Mouse (Mus musculus) telencephalon, adult 2 months (tissue): ENCODE measurements around the gene Brf1.
A peak's percentile ranks its signal among the peaks of the same experiment; 100 is the strongest.

Experiments used
- DNase-seq: peaks from one replicate; pipeline ENCODE4 v3.0.0-alpha.2; 2011; ENCODE audit warnings: low read depth, low spot score

The Brf1 gene

GRCm38 (mm10) chr12:113000294-113001132, at the start of gene Brf1:
Gene Brf1 (minus strand): TSS chr12:113000704.
- DNase-seq, result peak; percentile 94

- no peak for DNase-seq
Observed at GRCm38 (mm10) chr12:113049836-113050235, 49.3 kb upstream of the Brf1 start.

GRCm38 (mm10) chr12:113048103-113048502, 47.6 kb upstream of the Brf1 start:
- no peak for DNase-seq

- no peak for DNase-seq
Observed at GRCm38 (mm10) chr12:113046861-113047260, 46.4 kb upstream of the Brf1 start.

- no peak for DNase-seq
Observed at GRCm38 (mm10) chr12:113044916-113045677, 44.6 kb upstream of the Brf1 start.

- no peak for DNase-seq
Observed at GRCm38 (mm10) chr12:113042543-113042942, 42.0 kb upstream of the Brf1 start.

- DNase-seq, result peak; percentile 74
Observed at GRCm38 (mm10) chr12:113041481-113042439, 41.3 kb upstream of the Brf1 start.

GRCm38 (mm10) chr12:113038414-113038813, 37.9 kb upstream of the Brf1 start:
- no peak for DNase-seq

GRCm38 (mm10) chr12:113036996-113037395, 36.5 kb upstream of the Brf1 start:
- DNase-seq, result no peak

GRCm38 (mm10) chr12:113035093-113035492, 34.6 kb upstream of the Brf1 start:
- no peak for DNase-seq

GRCm38 (mm10) chr12:113032296-113033250, 32.1 kb upstream of the Brf1 start:
- no peak for DNase-seq

GRCm38 (mm10) chr12:113031441-113031840, 30.9 kb upstream of the Brf1 start:
- no peak for DNase-seq

GRCm38 (mm10) chr12:113030993-113031392, 30.5 kb upstream of the Brf1 start:
- no peak for DNase-seq

GRCm38 (mm10) chr12:113030046-113030445, 29.5 kb upstream of the Brf1 start:
- DNase-seq, result no peak

GRCm38 (mm10) chr12:113028898-113029297, 28.4 kb upstream of the Brf1 start:
- DNase-seq, result no peak

GRCm38 (mm10) chr12:113028067-113028466, 27.6 kb upstream of the Brf1 start:
- no peak for DNase-seq

GRCm38 (mm10) chr12:113027495-113027894, 27.0 kb upstream of the Brf1 start:
- no peak for DNase-seq

- DNase-seq, result no peak
Observed at GRCm38 (mm10) chr12:113026557-113026956, 26.1 kb upstream of the Brf1 start.

- no peak for DNase-seq
Observed at GRCm38 (mm10) chr12:113023082-113023481, 22.6 kb upstream of the Brf1 start.

GRCm38 (mm10) chr12:113021488-113021887, 21.0 kb upstream of the Brf1 start:
- no peak for DNase-seq
